ENCODE assay signal across 23 mouse cellular contexts in the genomic region with DNA sequence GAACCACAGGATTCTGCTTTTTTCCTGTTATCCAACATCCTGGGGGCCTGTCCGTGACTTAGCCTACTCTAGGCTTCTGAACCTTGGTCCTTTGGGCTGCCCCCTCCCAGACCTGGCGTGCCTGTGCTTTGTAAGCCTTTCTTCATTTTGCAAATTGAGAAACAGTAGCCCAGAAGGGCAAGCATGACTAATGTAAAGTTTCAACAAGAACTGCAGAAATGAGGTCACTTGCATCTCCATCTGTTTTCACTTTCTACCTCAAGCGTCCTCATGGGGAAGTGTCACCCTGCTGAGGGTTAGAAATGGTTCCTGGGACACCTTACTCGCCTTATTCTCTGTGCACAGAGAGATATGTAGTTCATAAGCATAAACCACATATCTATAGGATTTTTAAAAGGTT. TPM values are rescaled to one million over a fixed set of nuclear protein-coding genes. Genes with fewer than 3 reads are reported as not detected.
DNase-seq lines count a peak whose midpoint lies in the region; ATAC-seq lines count a peak whose summit lies in the region.
"Had no signal": no experiment of that assay in that cellular context is flagged by ENCODE, and none has a peak within 500 bp of the region (broad histone marks: within the 10 kb centered on the region; RNA-seq: fewer than 3 reads in every experiment).

No protein-coding gene starts in this region.

- H3K27me3 ChIP-seq in midbrain, embryonic 11.5 days (ENCODE audit: control insufficient read depth, insufficient read depth, low read length) = no peaks in the 10 kb centered on the region
- H3K27me3 ChIP-seq in midbrain, embryonic 10.5 days (ENCODE audit: low read depth, poor library complexity, severe bottlenecking) = peaks cover 22% of the 10 kb centered on the region
- H3K27me3 ChIP-seq in forebrain, embryonic 14.5 days (replicated peaks; ENCODE audit: control insufficient read depth, insufficient read depth, low read length) = no peaks in the 10 kb centered on the region
- H3K27me3 ChIP-seq: embryonic facial prominence, embryonic 15.5 days; forebrain, embryonic 15.5 days; intestine, embryonic 15.5 days had no signal

- no peak for DNase-seq in frontal cortex, postnatal 14 days (ENCODE audit: low spot score in 2 of 2)
- peak; percentile 69 for DNase-seq in midbrain, embryonic 11.5 days (ENCODE audit: low spot score, missing footprints)
- DNase-seq in midbrain, embryonic 10.5 days (ENCODE audit: low spot score) = no peak
- peak; percentile 14 for DNase-seq in adipocyte (ENCODE audit: low spot score)
- no peak for DNase-seq in forebrain, embryonic 14.5 days (ENCODE audit: low spot score)
- DNase-seq in lung, postnatal 10 days = no peak
- DNase-seq: adrenal gland, postnatal 25 days; cerebellum, adult 2 months; cerebellum, postnatal 10 days; embryo, embryonic 11 days; gastrocnemius, postnatal 25 days; heart, adult 18-20 months; heart, postnatal 10 days had no signal

- H3K36me3 ChIP-seq in midbrain, embryonic 11.5 days (ENCODE audit: control insufficient read depth, insufficient read depth, low read length) = no peaks in the 10 kb centered on the region
- H3K36me3 ChIP-seq in midbrain, embryonic 10.5 days = peaks cover 4% of the 10 kb centered on the region; the same call in 1 of the 2 replicates
- no peaks in the 10 kb centered on the region for H3K36me3 ChIP-seq in macrophage (ENCODE audit: inconsistent target)
- H3K36me3 ChIP-seq in forebrain, embryonic 14.5 days (ENCODE audit: control insufficient read depth, insufficient read depth, low read length) = peaks cover 57% of the 10 kb centered on the region
- H3K36me3 ChIP-seq: embryonic facial prominence, embryonic 15.5 days; forebrain, embryonic 10.5 days; intestine, embryonic 15.5 days had no signal

- H3K4me3 ChIP-seq in midbrain, embryonic 11.5 days (ENCODE audit: low read depth, low read length) = no peak overlapping the region
- H3K4me3 ChIP-seq in midbrain, embryonic 10.5 days = no peak overlapping the region
- H3K4me3 ChIP-seq in macrophage (ENCODE audit: inconsistent target) = no peak overlapping the region
- H3K4me3 ChIP-seq in forebrain, embryonic 14.5 days (ENCODE audit: low read depth, low read length) = no peak overlapping the region
- H3K4me3 ChIP-seq: embryonic facial prominence, embryonic 15.5 days; erythroblast, embryonic 14.5 days; forebrain, embryonic 10.5 days; forebrain, embryonic 15.5 days; heart, embryonic 10.5 days; intestine, embryonic 15.5 days had no signal

- no peak overlapping the region for H3K4me2 ChIP-seq in midbrain, embryonic 11.5 days
- no peak overlapping the region for H3K4me2 ChIP-seq in forebrain, embryonic 14.5 days (ENCODE audit: low read length)
- H3K4me2 ChIP-seq: embryonic facial prominence, embryonic 15.5 days; forebrain, embryonic 15.5 days; hindbrain, embryonic 14.5 days; intestine, embryonic 15.5 days had no signal

- 74% methylated on average over 4 of the region's 4 CpGs for WGBS in midbrain, embryonic 11.5 days
- 80% methylated on average over 4 of the region's 4 CpGs for WGBS in midbrain, embryonic 10.5 days
- WGBS in macrophage (ENCODE audit: missing documents) = 37% methylated on average over 4 of the region's 4 CpGs
- WGBS in forebrain, embryonic 14.5 days = 87% methylated on average over 4 of the region's 4 CpGs

- no peak overlapping the region for H3K27ac ChIP-seq in midbrain, embryonic 11.5 days (ENCODE audit: low read depth, low read length)
- no peak overlapping the region for H3K27ac ChIP-seq in midbrain, embryonic 10.5 days (replicated peaks)
- H3K27ac ChIP-seq in macrophage = peak overlapping the region; percentile 9; the same call in 1 of the 2 replicates
- no peak overlapping the region for H3K27ac ChIP-seq in forebrain, embryonic 14.5 days (ENCODE audit: low read depth, low read length)
- H3K27ac ChIP-seq: embryonic facial prominence, embryonic 15.5 days; forebrain, embryonic 10.5 days; forebrain, embryonic 15.5 days; heart, embryonic 10.5 days; hindbrain, embryonic 14.5 days; intestine, embryonic 15.5 days had no signal

- peak; percentile 82 for ATAC-seq in frontal cortex, adult (ENCODE audit: low TSS enrichment)
- no peak for ATAC-seq in midbrain, embryonic 11.5 days (ENCODE audit: low FRiP score)
- ATAC-seq in forebrain, embryonic 14.5 days = no peak
- ATAC-seq: forebrain, embryonic 15.5 days; intestine, embryonic 15.5 days had no signal

- no peaks in the 10 kb centered on the region for H3K79me2 ChIP-seq in macrophage (ENCODE audit: inconsistent target)

- H3K9me3 ChIP-seq in midbrain, embryonic 11.5 days (ENCODE audit: control insufficient read depth, low read length) = no peaks in the 10 kb centered on the region
- H3K9me3 ChIP-seq in midbrain, embryonic 10.5 days (replicated peaks) = no peaks in the 10 kb centered on the region
- H3K9me3 ChIP-seq in forebrain, embryonic 14.5 days (replicated peaks; ENCODE audit: control insufficient read depth, low read length) = no peaks in the 10 kb centered on the region
- H3K9me3 ChIP-seq: embryonic facial prominence, embryonic 15.5 days; forebrain, embryonic 10.5 days; forebrain, embryonic 15.5 days; heart, embryonic 10.5 days; intestine, embryonic 15.5 days had no signal

- H3K9ac ChIP-seq in midbrain, embryonic 11.5 days (ENCODE audit: low read length) = no peak overlapping the region
- no peak overlapping the region for H3K9ac ChIP-seq in forebrain, embryonic 14.5 days (ENCODE audit: low read length)
- H3K9ac ChIP-seq: embryonic facial prominence, embryonic 15.5 days; forebrain, embryonic 15.5 days; hindbrain, embryonic 14.5 days; intestine, embryonic 15.5 days had no signal

- H3K4me1 ChIP-seq in midbrain, embryonic 11.5 days (ENCODE audit: control insufficient read depth, insufficient read depth, low read length) = no peaks in the 10 kb centered on the region
- peaks cover 10% of the 10 kb centered on the region for H3K4me1 ChIP-seq in midbrain, embryonic 10.5 days
- peaks cover 6% of the 10 kb centered on the region; the same call in 1 of the 2 replicates for H3K4me1 ChIP-seq in forebrain, embryonic 14.5 days (ENCODE audit: control insufficient read depth, insufficient read depth, low read length)
- H3K4me1 ChIP-seq: embryonic facial prominence, embryonic 15.5 days; intestine, embryonic 15.5 days had no signal

RNA-seq across cellular contexts. Expression of a gene that starts 27.3 kb away (rescaled TPM):
- 2.2 and 2.6 TPM in 2 replicates for polyA plus RNA-seq in midbrain, embryonic 11.5 days (2014; fragmentation: Nextera tagmentation; extraction: Ambion mirVana)
- 0.69 and 1.7 TPM in 2 replicates for polyA plus RNA-seq in midbrain, embryonic 10.5 days (2016; fragmentation: Nextera tagmentation; extraction: Ambion mirVana)
- total RNA-seq in macrophage (2018; cell fraction: chromatin; rRNA removed) = 100 to 1,000 TPM in 15 of 26 experiments, 10 to 100 TPM in 11; 32.0 to 204 (median 138) TPM
- 100 to 1,000 TPM; 202 to 577 (median 410) TPM for total RNA-seq in macrophage (2018; cell fraction: cytosol; rRNA removed)
- 100 to 1,000 TPM in 25 of 26 experiments, 10 to 100 TPM in 1; 93.7 to 674 (median 401) TPM for total RNA-seq in macrophage (2018; cell fraction: nucleus; rRNA removed)
- 287 to 449 TPM (median 342 TPM) in 3 replicates for polyA plus RNA-seq in macrophage (2018)
- polyA plus RNA-seq in forebrain, embryonic 14.5 days (2014; fragmentation: Nextera tagmentation; extraction: Ambion mirVana) = 3.1 and 4.0 TPM in 2 replicates

RNA-seq across cellular contexts. Expression of a gene that starts 27.8 kb away (rescaled TPM):
- 19.0 and 20.1 TPM in 2 replicates for polyA plus RNA-seq in midbrain, embryonic 11.5 days (2014; fragmentation: Nextera tagmentation; extraction: Ambion mirVana)
- 6.4 and 15.8 TPM in 2 replicates for polyA plus RNA-seq in midbrain, embryonic 10.5 days (2016; fragmentation: Nextera tagmentation; extraction: Ambion mirVana)
- total RNA-seq in macrophage (2018; cell fraction: chromatin; rRNA removed) = 1 to 10 TPM in 1 of 26 experiments, under 1 TPM in 7, not detected in 18; 0.31 to 2.7 (median 0.52) TPM
- under 1 TPM; 0.04 to 0.28 (median 0.11) TPM for total RNA-seq in macrophage (2018; cell fraction: cytosol; rRNA removed)
- under 1 TPM in 14 of 26 experiments, not detected in 12; 0.12 to 0.52 (median 0.28) TPM for total RNA-seq in macrophage (2018; cell fraction: nucleus; rRNA removed)
- 0.20 to 0.24 TPM in 2 of 3 replicates, not detected in the other for polyA plus RNA-seq in macrophage (2018)
- polyA plus RNA-seq in forebrain, embryonic 14.5 days (2014; fragmentation: Nextera tagmentation; extraction: Ambion mirVana) = 44.6 and 47.4 TPM in 2 replicates
- total RNA-seq: hematopoietic stem cell, adult 5-6 weeks had no signal
- polyA plus RNA-seq: erythroblast, embryonic 14.5 days had no signal

Comparison
In these comparisons a context has a peak if more than half of its experiments do, and no peak if none do; other contexts are left out.
1. DNase-seq: peak in midbrain, embryonic 11.5 days (single experiment) and adipocyte (single experiment); none in frontal cortex, postnatal 14 days (0 of 2), midbrain, embryonic 10.5 days (single experiment), forebrain, embryonic 14.5 days (single experiment) and lung, postnatal 10 days (single experiment).
2. RNA of a gene that starts 27.3 kb away (polyA plus RNA-seq): 287 to 449 TPM in macrophage; 3.1 to 4.0 TPM in forebrain, embryonic 14.5 days, 2.2 to 2.6 TPM in midbrain, embryonic 11.5 days and 0.69 to 1.7 TPM in midbrain, embryonic 10.5 days; every median in the first group is over 10 times any median in the second.